Mouse (Mus musculus): ENCODE results near the gene Selenbp2.
"Not testable (repeated sequence)": the region's sequence is repeated elsewhere in the genome, so short reads cannot be mapped to it uniquely, and the experiment has no call there.

Gene Selenbp2

GRCm38 (mm10) chr3:94693329-94693825 lies at the start of gene Selenbp2:
Selenbp2 (plus strand) TSS chr3:94693556.
- peak; percentile 51 for DNase-seq (ENCODE audit: low spot score)

- peak; percentile 86 for DNase-seq (ENCODE audit: low spot score)
These were observed 44.4 kb upstream of the Selenbp2 start for GRCm38 (mm10) chr3:94648755-94649590.

- peak; percentile 90 for DNase-seq (ENCODE audit: low spot score)
These were observed 42.9 kb upstream of the Selenbp2 start for GRCm38 (mm10) chr3:94650409-94650808.

GRCm38 (mm10) chr3:94653967-94654366 lies 39.4 kb upstream of the Selenbp2 start:
- DNase-seq (ENCODE audit: low spot score), result not testable (repeated sequence)

GRCm38 (mm10) chr3:94657852-94658739 lies 35.3 kb upstream of the Selenbp2 start:
- DNase-seq (ENCODE audit: low spot score), result not testable (repeated sequence)

- peak; percentile 86 for DNase-seq (ENCODE audit: low spot score)
These were observed 34.6 kb upstream of the Selenbp2 start, which contains the start of gene Tuft1 for GRCm38 (mm10) chr3:94658740-94659095. Tuft1 (minus strand) TSS chr3:94658872.

- DNase-seq (ENCODE audit: low spot score), result peak; percentile 57
These were observed 34.1 kb upstream of the Selenbp2 start for GRCm38 (mm10) chr3:94659142-94659748.

GRCm38 (mm10) chr3:94660841-94661240 lies 32.5 kb upstream of the Selenbp2 start:
- not testable (repeated sequence) for DNase-seq (ENCODE audit: low spot score)

- DNase-seq (ENCODE audit: low spot score), result not testable (repeated sequence)
These were observed 28.1 kb upstream of the Selenbp2 start for GRCm38 (mm10) chr3:94665060-94665802.

GRCm38 (mm10) chr3:94665896-94666295 lies 27.5 kb upstream of the Selenbp2 start:
- DNase-seq (ENCODE audit: low spot score), result peak; percentile 57

- DNase-seq (ENCODE audit: low spot score), result not testable (repeated sequence)
These were observed 18.3 kb upstream of the Selenbp2 start for GRCm38 (mm10) chr3:94675101-94675500.

- peak; percentile 40 for DNase-seq (ENCODE audit: low spot score)
These were observed 14.0 kb upstream of the Selenbp2 start for GRCm38 (mm10) chr3:94679351-94679841.

- DNase-seq (ENCODE audit: low spot score), result not testable (repeated sequence)
These were observed 13.3 kb upstream of the Selenbp2 start for GRCm38 (mm10) chr3:94680032-94680431.

- peak; percentile 76 for DNase-seq (ENCODE audit: low spot score)
These were observed 12.6 kb upstream of the Selenbp2 start for GRCm38 (mm10) chr3:94680783-94681182.

GRCm38 (mm10) chr3:94683646-94684045 lies 9.7 kb upstream of the Selenbp2 start:
- DNase-seq (ENCODE audit: low spot score), result no peak

- DNase-seq (ENCODE audit: low spot score), result not testable (repeated sequence)
These were observed 7.2 kb upstream of the Selenbp2 start for GRCm38 (mm10) chr3:94685989-94686772.

GRCm38 (mm10) chr3:94688698-94689097 lies 4.7 kb upstream of the Selenbp2 start:
- DNase-seq (ENCODE audit: low spot score), result not testable (repeated sequence)

- not testable (repeated sequence) for DNase-seq (ENCODE audit: low spot score)
These were observed 4.2 kb upstream of the Selenbp2 start for GRCm38 (mm10) chr3:94689195-94689594.

- DNase-seq (ENCODE audit: low spot score), result not testable (repeated sequence)
These were observed 3.2 kb upstream of the Selenbp2 start for GRCm38 (mm10) chr3:94690162-94690561.

GRCm38 (mm10) chr3:94690616-94691247 lies 2.6 kb upstream of the Selenbp2 start:
- peak; percentile 36 for DNase-seq (ENCODE audit: low spot score)

Measured in lung, postnatal 25 days (tissue).